Mouse (Mus musculus): ENCODE data around the gene Adcy1.

DNA sequence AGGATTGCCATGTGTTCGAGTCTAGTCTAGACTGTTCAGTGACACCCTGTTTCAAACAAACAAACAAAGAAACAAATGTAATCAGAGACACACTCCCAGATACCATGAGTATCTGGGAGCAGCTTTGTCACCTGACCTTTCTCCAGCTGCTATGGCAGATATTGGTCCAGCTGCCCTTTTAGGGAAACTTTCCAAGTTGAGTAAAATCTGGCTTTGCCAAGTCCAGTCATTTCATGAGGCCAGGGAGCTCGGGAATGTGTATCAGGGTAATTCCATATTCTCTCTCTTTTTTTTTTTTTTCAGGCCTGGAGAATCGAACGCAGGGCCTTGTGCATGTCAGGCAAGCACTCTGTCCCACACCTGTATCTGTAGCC, 132.0 kb downstream of the Adcy1 start:
- TF ChIP-seq FOSL1 (IDR thresholded peaks at IDR 0.05; ENCODE audit: insufficient read depth, low read length, poor library complexity, severe bottlenecking) (no peak), MYOD1 (IDR thresholded peaks at IDR 0.05; ENCODE audit: control insufficient read depth, insufficient read length, low read depth) (no peak), USF1 (IDR thresholded peaks at IDR 0.05; ENCODE audit: low read depth) (no peak), CTCF (IDR thresholded peaks at IDR 0.05; ENCODE audit: control insufficient read depth, insufficient read depth, insufficient read length) (no peak)
